Mouse (Mus musculus) adrenal gland, postnatal 14 days (tissue): Measurements from ENCODE around the gene Atp5h. TPM values are rescaled to one million over a fixed set of nuclear protein-coding genes. Genes with fewer than 3 reads are reported as not detected.
"Not testable (repeated sequence)": the region's sequence is repeated elsewhere in the genome, so short reads cannot be mapped to it uniquely, and the experiment has no call there.

Experiments used
- DNase-seq: peaks from one replicate; pipeline ENCODE4 v3.0.0; 2021; ENCODE audit warnings: mixed read lengths
- long read RNA-seq, 2 experiments: library from polyadenylated mRNA; stranded (forward); transcript quantifications; one replicate each; pipeline ENCODE4 v2.0.0; 2021
- total RNA-seq: library from RNA; stranded (reverse); gene quantifications from 2 replicates; pipeline ENCODE4 v1.2.3, GENCODE M21; 2021

The Atp5h gene
- total RNA-seq: 857 and 919 TPM in 2 replicates
- long read RNA-seq, experiment 1, transcript Atp5h-201 (6 exons, 625 nt): major isoform, 392 of 443 reads
- long read RNA-seq, experiment 1, transcript Atp5h-208 (5 exons, 486 nt): minor isoform, 18 of 443 reads
- long read RNA-seq, experiment 1, partial matches to known transcripts: 4 of 443 reads
- long read RNA-seq, experiment 1, other reads (novel, unspliced or antisense): 21 of 443 reads
- long read RNA-seq, experiment 2, transcript Atp5h-204 (4 exons, 510 nt): minor isoform, 7 of 489 reads
- long read RNA-seq, experiment 2, transcript Atp5h-201 (6 exons, 625 nt): major isoform, 439 of 489 reads
- long read RNA-seq, experiment 2, transcript Atp5h-208 (5 exons, 486 nt): minor isoform, 20 of 489 reads
- long read RNA-seq, experiment 2, partial matches to known transcripts: 1 of 489 reads
- long read RNA-seq, experiment 2, other reads (novel, unspliced or antisense): 18 of 489 reads

- peak; percentile 98 for DNase-seq
Observed at GRCm38 (mm10) chr11:115419531-115420237, at the start of gene Atp5h, which contains the start of gene Kctd2. Gene Atp5h (minus strand): TSS chr11:115419962. Gene Kctd2 (plus strand): TSS chr11:115420128.

GRCm38 (mm10) chr11:115467217-115467618, 47.5 kb upstream of the Atp5h start:
- no peak for DNase-seq

- no peak for DNase-seq
Observed at GRCm38 (mm10) chr11:115464851-115465250, 45.1 kb upstream of the Atp5h start.

- DNase-seq: peak; percentile 31
Observed at GRCm38 (mm10) chr11:115463397-115463796, 43.6 kb upstream of the Atp5h start.

GRCm38 (mm10) chr11:115462243-115462891, 42.6 kb upstream of the Atp5h start, which contains the start of gene Slc16a5:
Gene Slc16a5 (plus strand): TSS chr11:115462474.
- no peak for DNase-seq

- no peak for DNase-seq
Observed at GRCm38 (mm10) chr11:115461846-115462242, 42.1 kb upstream of the Atp5h start.

GRCm38 (mm10) chr11:115460976-115461375, 41.2 kb upstream of the Atp5h start:
- DNase-seq: no peak

- DNase-seq: no peak
Observed at GRCm38 (mm10) chr11:115457405-115457804, 37.6 kb upstream of the Atp5h start.

GRCm38 (mm10) chr11:115456182-115456581, 36.4 kb upstream of the Atp5h start:
- DNase-seq: no peak

GRCm38 (mm10) chr11:115455619-115456018, 35.9 kb upstream of the Atp5h start:
- DNase-seq: no peak

- not testable (repeated sequence) for DNase-seq
Observed at GRCm38 (mm10) chr11:115454822-115455221, 35.1 kb upstream of the Atp5h start.

GRCm38 (mm10) chr11:115453306-115453705, 33.5 kb upstream of the Atp5h start:
- DNase-seq: no peak

- DNase-seq: no peak
Observed at GRCm38 (mm10) chr11:115452281-115452860, 32.6 kb upstream of the Atp5h start.

GRCm38 (mm10) chr11:115451781-115452241, 32.0 kb upstream of the Atp5h start:
- DNase-seq: no peak

GRCm38 (mm10) chr11:115450176-115450575, 30.4 kb upstream of the Atp5h start:
- peak; percentile 29 for DNase-seq

- no peak for DNase-seq
Observed at GRCm38 (mm10) chr11:115448998-115449397, 29.2 kb upstream of the Atp5h start.

- no peak for DNase-seq
Observed at GRCm38 (mm10) chr11:115448075-115448474, 28.3 kb upstream of the Atp5h start.

- no peak for DNase-seq
Observed at GRCm38 (mm10) chr11:115447321-115447885, 27.6 kb upstream of the Atp5h start.

GRCm38 (mm10) chr11:115446906-115447305, 27.1 kb upstream of the Atp5h start:
- DNase-seq: peak; percentile 68

GRCm38 (mm10) chr11:115441417-115441816, 21.7 kb upstream of the Atp5h start:
- no peak for DNase-seq

GRCm38 (mm10) chr11:115439906-115440595, 20.3 kb upstream of the Atp5h start, which contains the start of gene Trim80:
Gene Trim80 (plus strand): TSS chr11:115440545.
- no peak for DNase-seq
